Mouse (Mus musculus) neural tube, embryonic 14.5 days (tissue): Measurements from ENCODE around the gene Tor1b. TPM values are rescaled to one million over a fixed set of nuclear protein-coding genes. Genes with fewer than 3 reads are reported as not detected.
"Not testable (repeated sequence)": the region's sequence is repeated elsewhere in the genome, so short reads cannot be mapped to it uniquely, and the experiment has no call there.

Source experiments
- ATAC-seq: fragments of 200-750 bp; cut with Nextera tagmentation; 2 replicates; pipeline ENCODE4 v1.8.0; 2017; ENCODE audit warnings: low read depth, mild to moderate bottlenecking, moderate TSS enrichment, moderate library complexity
- H3K27ac ChIP-seq: fragments of 300-500 bp; sonication (generic); 2 replicates; pipeline ENCODE4 v1.5.1; 2014; ENCODE audit warnings: low read depth, mild to moderate bottlenecking, control low read depth, low read length, moderate library complexity, mixed read lengths
- H3K27me3 ChIP-seq: fragments of 300-500 bp; sonication (generic); 2 replicates; pipeline ENCODE4 v1.6.1; 2014; ENCODE audit warnings: low read length; ENCODE audit not compliant: control insufficient read depth, insufficient read depth
- H3K36me3 ChIP-seq: fragments of 300-500 bp; sonication (generic); 2 replicates; pipeline ENCODE4 v1.6.1; 2014; ENCODE audit warnings: low read length, mixed read lengths; ENCODE audit not compliant: control insufficient read depth, insufficient read depth
- H3K4me1 ChIP-seq: fragments of 300-500 bp; sonication (generic); 2 replicates; pipeline ENCODE4 v1.6.1; 2014; ENCODE audit warnings: low read length; ENCODE audit not compliant: control insufficient read depth, insufficient read depth
- H3K4me2 ChIP-seq: fragments of 300-500 bp; sonication (generic); 2 replicates; pipeline ENCODE4 v1.6.1; 2014; ENCODE audit warnings: mild to moderate bottlenecking, low read depth, low read length, control low read depth
- H3K4me3 ChIP-seq: fragments of 300-500 bp; sonication (generic); 2 replicates; pipeline ENCODE4 v1.5.1; 2014; ENCODE audit warnings: low read depth, low read length, control low read depth, mixed read lengths
- H3K9ac ChIP-seq: fragments of 300-500 bp; sonication (generic); replicated peaks from 2 replicates; pipeline ENCODE4 v1.6.1; 2014; ENCODE audit warnings: low read depth, mild to moderate bottlenecking, control low read depth, low read length, mixed read lengths
- H3K9me3 ChIP-seq: fragments of 300-500 bp; sonication (generic); 2 replicates; pipeline ENCODE4 v1.6.1; 2016; ENCODE audit warnings: low read length; ENCODE audit not compliant: control insufficient read depth
- WGBS: fragments of 180-500 bp; shearing (Covaris S2); extraction: QIAGEN DNeasy Blood & Tissue Kit; methylation state at CpG from one replicate; pipeline ENCODE4 v1.1.7; 2014; 5-methylcytosine and 5-hydroxymethylcytosine counted together
- polyA plus RNA-seq: library from polyadenylated mRNA; unstranded; fragments of >200 nt; fragmentation: Nextera tagmentation; extraction: Ambion mirVana; gene quantifications from 2 replicates; pipeline ENCODE4 v1.2.1, GENCODE M21; 2014

The Tor1b gene
- polyA plus RNA-seq, 1 experiment from 2014 or later, result 16.3 TPM

DNA sequence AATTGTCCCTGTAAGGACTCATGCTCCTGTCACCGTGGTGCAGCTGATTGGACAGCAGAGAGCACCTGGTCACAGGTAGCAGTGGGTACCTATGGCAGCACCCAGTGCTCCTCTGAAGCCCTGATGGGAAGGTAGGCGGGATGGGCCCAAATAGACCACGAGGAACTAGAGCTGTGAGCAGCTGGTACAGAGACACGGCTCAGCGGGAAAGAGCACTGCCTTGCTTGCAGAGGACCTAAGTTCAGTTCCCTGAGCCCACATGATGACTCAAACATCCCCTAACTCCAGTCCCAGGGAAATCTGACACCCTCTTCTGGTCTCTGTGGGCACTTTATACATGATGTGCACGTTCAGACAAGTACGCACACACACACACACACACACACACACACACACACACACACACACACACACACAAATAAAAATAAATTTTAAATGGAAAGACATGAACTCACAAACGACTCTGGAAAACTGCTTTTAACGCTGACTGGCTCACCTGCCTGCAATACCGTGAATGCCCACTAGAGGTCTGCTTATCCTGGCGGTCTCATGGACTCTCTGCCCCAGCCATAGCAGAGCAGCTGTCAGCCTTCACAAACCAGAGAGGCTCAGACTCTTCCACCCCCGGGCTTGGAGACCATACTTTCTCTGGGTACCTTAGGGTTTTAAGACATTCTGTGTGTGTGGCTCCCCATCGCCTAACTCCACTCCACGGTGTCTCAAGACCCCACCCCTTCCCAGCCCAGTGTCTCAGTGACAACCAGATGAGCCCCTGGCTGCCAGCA lies 24.7 kb upstream of the Tor1b start:
- WGBS, result 24% methylated on average over 14 of the region's 14 CpGs
- no peaks in the 10 kb centered on the region for H3K36me3 ChIP-seq
- no peak overlapping the region for H3K4me3 ChIP-seq
- no peak overlapping the region for H3K4me2 ChIP-seq
- H3K9ac ChIP-seq, result no peak overlapping the region
- H3K4me1 ChIP-seq, result no peaks in the 10 kb centered on the region
- no peak overlapping the region for H3K27ac ChIP-seq
- no peaks in the 10 kb centered on the region for H3K27me3 ChIP-seq
- peak; percentile 63; the same call in 1 of the 2 replicates for ATAC-seq
- H3K9me3 ChIP-seq, result no peaks in the 10 kb centered on the region

GRCm38 (mm10) chr2:30928893-30929482 lies 23.8 kb upstream of the Tor1b start:
- H3K9me3 ChIP-seq, result no peaks in the 10 kb centered on the region
- H3K36me3 ChIP-seq, result no peaks in the 10 kb centered on the region
- peak overlapping the region; percentile 57; the same call in 1 of the 2 replicates for H3K9ac ChIP-seq
- H3K4me1 ChIP-seq, result no peaks in the 10 kb centered on the region
- peak overlapping the region; percentile 21; the same call in 1 of the 2 replicates for H3K4me3 ChIP-seq
- ATAC-seq, result peak; percentile 29; the same call in 1 of the 2 replicates
- WGBS, result 36% methylated on average over 12 of the region's 12 CpGs
- H3K27me3 ChIP-seq, result no peaks in the 10 kb centered on the region
- peak overlapping the region; percentile 55 for H3K4me2 ChIP-seq
- no peak overlapping the region for H3K27ac ChIP-seq

GRCm38 (mm10) chr2:30929483-30930045 lies 23.2 kb upstream of the Tor1b start, which contains the start of gene Ptges:
Gene Ptges (minus strand): TSS chr2:30929863.
- no peaks in the 10 kb centered on the region for H3K27me3 ChIP-seq
- H3K9ac ChIP-seq, result peak within 1 kb of the TSS; percentile 57; the same call in 1 of the 2 replicates
- peak; percentile 74 for ATAC-seq
- H3K27ac ChIP-seq, result no peak within 1 kb of the TSS
- peak within 1 kb of the TSS; percentile 55 for H3K4me2 ChIP-seq
- H3K4me1 ChIP-seq, result no peaks in the 10 kb centered on the region
- no peaks in the 10 kb centered on the region for H3K36me3 ChIP-seq
- peak within 1 kb of the TSS; percentile 21; the same call in 1 of the 2 replicates for H3K4me3 ChIP-seq
- 5% methylated on average over 23 of the region's 23 CpGs for WGBS
- H3K9me3 ChIP-seq, result no peaks in the 10 kb centered on the region

- H3K4me1 ChIP-seq, H3K27ac ChIP-seq, H3K9ac ChIP-seq, H3K36me3 ChIP-seq, H3K27me3 ChIP-seq, ATAC-seq, H3K4me2 ChIP-seq, H3K4me3 ChIP-seq, H3K9me3 ChIP-seq: not testable (repeated sequence)
- WGBS, result 86% methylated on average over 2 of the region's 2 CpGs
Measured at GRCm38 (mm10) chr2:30930846-30931245, 21.9 kb upstream of the Tor1b start.

DNA sequence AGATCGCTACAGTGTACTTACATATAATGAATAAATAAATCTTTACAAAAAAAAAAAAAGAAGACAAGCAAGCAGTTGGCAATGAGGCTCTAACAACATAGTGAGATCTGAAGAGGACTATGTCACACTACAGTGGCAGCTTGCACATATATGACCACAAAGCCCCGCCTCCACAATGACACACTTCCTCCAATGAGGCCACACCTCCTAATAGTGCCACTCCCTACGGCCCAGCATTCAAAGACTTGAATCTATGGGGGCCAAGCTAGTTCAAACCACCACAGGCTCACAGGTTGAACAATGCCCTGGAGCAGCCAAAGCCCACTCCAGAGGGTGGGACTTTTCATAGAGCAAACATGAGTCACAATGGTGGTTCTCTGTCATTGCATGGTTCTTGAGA lies 20.8 kb upstream of the Tor1b start:
- Histone ChIP-seq H3K27me3 (no peaks in the 10 kb centered on the region), H3K27ac (no peak overlapping the region), H3K9me3 (no peaks in the 10 kb centered on the region), H3K4me3 (no peak overlapping the region), H3K9ac (no peak overlapping the region), H3K36me3 (no peaks in the 10 kb centered on the region), H3K4me1 (no peaks in the 10 kb centered on the region), H3K4me2 (no peak overlapping the region)
- ATAC-seq, result no peak
- WGBS, result 79% methylated on average over 3 of the region's 3 CpGs

DNA sequence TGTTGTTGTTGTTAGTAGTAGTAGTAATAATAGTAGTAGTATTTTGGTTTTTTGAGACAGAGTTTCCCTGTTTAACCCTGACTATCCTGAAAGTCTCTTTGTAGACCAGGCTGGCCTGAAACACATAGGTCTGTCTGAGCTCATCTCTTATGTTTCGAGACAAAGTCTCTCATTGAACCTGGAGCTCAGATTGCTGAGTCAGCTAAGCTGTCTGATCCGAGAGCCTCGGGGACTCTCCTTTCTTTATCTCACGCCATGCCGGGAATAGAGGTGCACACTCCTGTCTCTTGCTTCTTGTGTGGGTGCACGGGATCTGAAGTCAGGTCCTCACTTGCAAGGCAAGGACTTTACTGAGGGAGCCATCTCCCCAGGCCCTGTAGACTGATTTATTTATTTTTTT lies 19.7 kb upstream of the Tor1b start:
- H3K9ac ChIP-seq, result no peak overlapping the region
- H3K4me2 ChIP-seq, result no peak overlapping the region
- H3K36me3 ChIP-seq, result no peaks in the 10 kb centered on the region
- no peak overlapping the region for H3K4me3 ChIP-seq
- no peaks in the 10 kb centered on the region for H3K9me3 ChIP-seq
- H3K4me1 ChIP-seq, result no peaks in the 10 kb centered on the region
- no peaks in the 10 kb centered on the region for H3K27me3 ChIP-seq
- ATAC-seq, result no peak
- H3K27ac ChIP-seq, result no peak overlapping the region
- WGBS, result 61% methylated on average over 6 of the region's 6 CpGs

DNA sequence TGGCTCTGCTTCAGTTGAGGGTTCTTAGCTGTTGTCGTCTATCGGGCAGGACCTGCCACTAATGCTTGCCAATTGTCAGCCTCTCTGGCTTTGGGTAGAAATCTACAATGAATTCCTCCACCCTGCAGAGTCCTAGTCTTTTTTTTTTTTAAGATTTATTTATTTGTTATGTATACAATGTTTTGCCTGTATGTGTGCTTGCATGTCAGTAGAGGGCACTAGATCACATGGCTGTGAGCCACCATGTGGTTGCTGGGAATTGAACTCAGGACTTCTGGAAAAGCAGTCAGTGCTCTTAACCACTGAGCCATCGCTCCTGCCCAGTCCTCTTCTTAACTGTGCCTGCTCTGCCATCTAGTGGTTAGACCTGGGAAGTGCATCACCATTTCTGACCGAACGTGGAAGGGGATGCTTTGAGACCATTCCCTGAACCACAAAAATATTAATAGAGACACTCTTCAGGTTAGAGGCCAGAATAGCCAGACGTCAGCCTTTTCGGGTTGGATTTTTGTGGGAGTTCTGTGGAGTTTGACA lies 18.8 kb upstream of the Tor1b start:
- H3K4me3 ChIP-seq, result no peak overlapping the region
- no peak overlapping the region for H3K9ac ChIP-seq
- H3K27me3 ChIP-seq, result no peaks in the 10 kb centered on the region
- no peaks in the 10 kb centered on the region for H3K36me3 ChIP-seq
- H3K4me2 ChIP-seq, result no peak overlapping the region
- H3K27ac ChIP-seq, result no peak overlapping the region
- no peaks in the 10 kb centered on the region for H3K4me1 ChIP-seq
- no peaks in the 10 kb centered on the region for H3K9me3 ChIP-seq
- 24% methylated on average over 7 of the region's 7 CpGs for WGBS
- ATAC-seq, result no peak

GRCm38 (mm10) chr2:30936808-30937207 lies 16.0 kb upstream of the Tor1b start:
- H3K36me3 ChIP-seq, result no peaks in the 10 kb centered on the region

DNA sequence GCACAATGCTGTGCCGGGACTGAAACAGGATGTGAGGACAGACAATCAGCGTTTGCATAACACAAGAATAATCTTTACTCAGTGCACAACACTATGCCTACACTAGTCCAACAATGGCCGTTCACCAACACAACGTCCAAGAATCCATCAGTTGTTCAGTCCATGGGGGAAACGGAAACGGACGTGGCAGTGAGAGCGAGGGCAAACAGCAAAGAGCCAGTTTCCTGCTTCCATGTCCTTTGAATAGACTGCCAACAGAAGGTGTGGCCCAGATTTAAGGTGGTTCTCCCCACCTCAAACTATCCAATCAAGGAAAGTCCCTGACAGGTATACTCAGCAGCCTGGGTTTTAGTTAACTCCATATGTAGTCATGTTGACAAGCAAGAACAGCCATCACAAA lies 15.0 kb upstream of the Tor1b start:
- Histone ChIP-seq H3K4me3 (no peak overlapping the region), H3K27me3 (no peaks in the 10 kb centered on the region), H3K4me2 (no peak overlapping the region), H3K27ac (no peak overlapping the region), H3K9me3 (no peaks in the 10 kb centered on the region), H3K36me3 (no peaks in the 10 kb centered on the region), H3K4me1 (no peaks in the 10 kb centered on the region), H3K9ac (no peak overlapping the region)
- WGBS, result 92% methylated on average over 8 of the region's 8 CpGs
- no peak for ATAC-seq

More at GRCm38 (mm10) chr2:30936808-30937207, 16.0 kb upstream of the Tor1b start:
- WGBS, result 77% methylated on average over 3 of the region's 3 CpGs
- no peak overlapping the region for H3K27ac ChIP-seq
- no peaks in the 10 kb centered on the region for H3K4me1 ChIP-seq
- H3K27me3 ChIP-seq, result no peaks in the 10 kb centered on the region
- no peaks in the 10 kb centered on the region for H3K9me3 ChIP-seq
- H3K4me2 ChIP-seq, result no peak overlapping the region
- no peak overlapping the region for H3K9ac ChIP-seq
- ATAC-seq, result no peak
- no peak overlapping the region for H3K4me3 ChIP-seq
